Mouse (Mus musculus) granulocyte monocyte progenitor cell, adult 5-6 weeks (primary cell): ENCODE measurements around the gene Shisa9. TPM values are rescaled to one million over a fixed set of nuclear protein-coding genes. Genes with fewer than 3 reads are reported as not detected.

Source experiments
- ATAC-seq: replicated peaks from 2 replicates; pipeline ENCODE4 v1.8.0; 2016; ENCODE audit warnings: mild to moderate bottlenecking, moderate TSS enrichment, inconsistent platforms; ENCODE audit not compliant: poor library complexity, severe bottlenecking
- total RNA-seq, 2 experiments: library from RNA; stranded (forward) in 1 of 2; stranded (reverse) in 1 of 2; fragments of 200-712, 200-1000 nt in 1 of 2; fragments of >200 nt in 1 of 2; fragmentation: Nextera tagmentation in 1 of 2; gene quantifications; 2 replicates each; pipeline ENCODE4 v1.2.3; 2014 to 2017

The Shisa9 gene
- total RNA-seq, 2 experiments from 2014 or later = not detected

DNA sequence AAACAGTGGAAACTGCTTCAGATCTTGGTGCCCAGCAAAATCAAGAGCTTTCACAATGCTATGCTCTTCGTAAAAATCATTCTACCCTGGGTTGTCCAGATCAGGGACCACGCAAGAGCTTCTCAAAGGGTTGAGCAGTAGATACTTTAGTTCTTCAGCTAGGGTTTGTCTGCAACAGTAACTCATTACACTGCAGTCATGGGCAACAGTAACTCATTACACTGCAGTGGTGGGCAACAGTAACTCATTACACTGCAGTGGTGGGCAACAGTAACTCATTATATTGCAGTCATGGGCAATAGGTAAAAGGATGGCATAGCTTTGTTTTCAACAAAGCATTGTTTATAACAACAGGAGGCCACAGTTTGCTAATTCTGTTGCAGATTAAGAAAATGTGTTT lies 281.9 kb downstream of the Shisa9 start:
- no peak for ATAC-seq

DNA sequence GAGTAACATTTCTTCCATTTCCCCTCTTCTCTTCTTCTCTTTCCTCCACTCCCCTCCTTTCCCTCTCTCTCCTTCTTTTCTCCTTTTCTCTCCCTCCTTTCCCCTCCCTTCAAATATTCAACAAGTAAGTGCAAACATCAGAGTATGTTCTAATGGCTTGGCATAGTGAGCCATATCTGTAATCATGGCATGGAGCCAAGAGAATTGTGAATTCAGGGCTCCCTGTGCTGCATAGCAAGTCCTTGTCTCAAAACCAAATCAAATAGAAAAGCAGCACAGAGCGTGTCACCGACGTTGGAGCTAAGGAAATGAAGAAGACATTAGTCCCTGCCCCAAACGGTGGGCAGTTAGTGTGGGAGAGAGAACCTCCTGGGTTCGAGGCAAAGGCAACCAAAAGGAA lies 316.6 kb downstream of the Shisa9 start:
- no peak for ATAC-seq

DNA sequence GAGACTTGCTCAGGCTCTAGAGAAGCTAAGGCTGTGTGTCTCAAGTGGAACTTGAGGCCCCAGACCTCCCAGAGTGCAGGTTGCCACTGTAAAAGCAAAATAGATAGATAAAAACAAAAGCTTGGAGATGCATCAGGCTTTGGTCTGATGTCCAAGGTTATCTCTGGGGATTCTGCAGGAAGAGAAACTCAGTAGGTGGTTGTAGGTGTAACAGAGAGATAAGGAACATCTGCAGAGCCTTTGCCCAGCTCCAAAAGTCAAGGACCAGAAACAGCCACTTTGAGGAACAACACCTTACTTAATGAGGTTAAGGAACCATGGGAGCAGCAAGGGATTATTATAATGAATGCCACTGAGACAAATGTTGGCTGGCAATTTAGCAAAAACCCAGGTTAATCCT lies 319.5 kb downstream of the Shisa9 start:
- no peak for ATAC-seq

DNA sequence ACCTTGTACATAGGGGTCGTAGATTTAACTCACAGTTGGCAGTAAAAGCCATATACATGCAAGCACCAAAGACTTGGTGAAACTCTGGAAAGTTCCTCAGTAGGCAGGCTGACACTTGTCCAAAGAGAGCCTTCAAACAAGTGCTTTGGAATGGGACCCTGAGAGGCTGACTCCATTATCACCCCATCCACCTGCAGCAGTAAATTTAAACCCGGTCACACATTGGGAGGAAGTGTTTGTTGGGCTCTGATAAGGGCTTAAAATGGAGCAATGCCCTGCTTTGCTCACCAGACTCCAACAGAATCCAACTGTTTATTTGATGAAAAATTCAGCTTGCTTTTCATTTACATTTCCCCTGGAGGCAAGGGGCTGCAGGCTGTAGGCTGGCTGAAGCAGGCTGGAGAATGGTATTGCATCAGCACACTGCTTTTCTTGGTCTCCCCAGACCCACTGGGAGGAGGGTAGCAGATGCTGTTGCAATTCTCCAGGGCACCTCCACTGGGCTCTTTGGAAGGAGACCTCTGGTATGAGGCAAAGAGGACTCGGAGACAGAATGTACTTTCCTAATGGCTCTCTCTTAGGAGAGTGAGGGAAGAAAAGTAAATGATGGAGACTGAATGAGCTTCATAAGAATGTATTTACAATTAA lies 323.5 kb downstream of the Shisa9 start:
- peak; percentile 52; the same call in 1 of the 2 replicates for ATAC-seq

DNA sequence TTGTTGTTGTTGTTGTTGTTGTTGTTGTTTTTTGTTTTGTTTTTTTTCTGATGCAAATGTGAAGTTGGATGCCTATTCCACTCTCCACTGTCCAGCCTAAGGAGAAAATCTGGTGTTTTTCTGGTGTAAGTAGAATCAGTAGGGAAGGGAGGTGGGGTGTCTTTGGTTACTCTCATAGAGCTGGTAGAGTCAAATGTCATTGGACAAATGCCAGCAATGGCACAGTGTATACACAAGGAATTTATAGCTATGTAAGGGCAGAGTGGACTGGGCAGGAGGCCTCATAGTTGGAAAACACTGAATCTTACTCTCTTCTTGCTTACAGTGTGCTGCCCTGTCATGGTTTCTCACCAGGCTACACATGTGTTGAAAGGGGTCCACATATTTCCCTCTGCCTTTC lies 325.9 kb downstream of the Shisa9 start:
- ATAC-seq = no peak

DNA sequence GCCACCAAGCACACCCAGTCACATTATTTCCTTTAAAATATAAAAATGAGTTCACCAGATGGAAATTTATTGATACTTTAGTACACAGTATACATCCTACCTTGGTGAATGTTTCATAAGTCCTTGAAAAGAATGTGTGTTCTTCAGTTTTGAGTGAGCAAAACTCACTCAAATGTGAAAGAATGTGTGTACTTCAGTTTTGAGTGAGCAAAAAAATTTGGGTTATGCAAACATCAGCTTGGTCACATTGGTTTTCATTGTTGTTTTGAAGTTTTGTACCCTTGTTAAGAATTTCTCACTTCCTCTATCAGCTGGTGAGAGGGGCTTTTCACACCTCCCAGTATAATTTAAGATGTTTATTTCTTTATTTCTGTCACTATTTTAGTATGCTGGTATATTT lies 331.7 kb downstream of the Shisa9 start:
- no peak for ATAC-seq

Other genes starting within 250 kb of the Shisa9 start
- 20.4 and 32.9 TPM in 2 replicates for gene Cpped1, start 74.7 kb upstream of the Shisa9 start, total RNA-seq (2014; fragmentation: Nextera tagmentation)
- 14.2 and 23.7 TPM in 2 replicates for gene Cpped1, start 74.7 kb upstream of the Shisa9 start, total RNA-seq (2017)